Comparison of ENCODE assay signal across 19 mouse cellular contexts in genomic region chr11:42775074-42775676, GRCm38 (mm10).
DNase-seq lines count a peak whose midpoint lies in the region; ATAC-seq and TF ChIP-seq lines count a peak whose summit lies in the region.
"Had no signal": no experiment of that assay in that cellular context is flagged by ENCODE, and none has a peak within 500 bp of the region (broad histone marks: within the 10 kb centered on the region; RNA-seq: fewer than 3 reads in every experiment).

No protein-coding gene starts in this region.

- no peak overlapping the region for H3K27ac ChIP-seq in midbrain, postnatal 0 days (ENCODE audit: low read depth, low read length)
- H3K27ac ChIP-seq in midbrain, embryonic 10.5 days (replicated peaks) = no peak overlapping the region
- H3K27ac ChIP-seq in kidney, embryonic 16.5 days (ENCODE audit: low read length) = no peak overlapping the region
- H3K27ac ChIP-seq in heart, embryonic 11.5 days (ENCODE audit: low read depth, low read length) = no peak overlapping the region
- H3K27ac ChIP-seq: kidney, postnatal 0 days; liver, embryonic 12.5 days; macrophage; midbrain, embryonic 15.5 days had no signal

- no peaks in the 10 kb centered on the region for H3K36me3 ChIP-seq in midbrain, postnatal 0 days (ENCODE audit: insufficient read depth, low read length)
- no peaks in the 10 kb centered on the region for H3K36me3 ChIP-seq in midbrain, embryonic 10.5 days
- no peaks in the 10 kb centered on the region for H3K36me3 ChIP-seq in kidney, embryonic 16.5 days (ENCODE audit: insufficient read depth, low read length)
- H3K36me3 ChIP-seq in heart, embryonic 11.5 days (ENCODE audit: control insufficient read depth, insufficient read depth, low read length) = no peaks in the 10 kb centered on the region
- H3K36me3 ChIP-seq: liver, embryonic 12.5 days; midbrain, embryonic 15.5 days had no signal

- WGBS in midbrain, postnatal 0 days = 63% methylated on average over 4 of the region's 4 CpGs
- WGBS in midbrain, embryonic 10.5 days = 83% methylated on average over 4 of the region's 4 CpGs
- WGBS in kidney, embryonic 16.5 days = 67% methylated on average over 4 of the region's 4 CpGs
- 68% methylated on average over 4 of the region's 4 CpGs for whole genome bisulfite sequencing in heart, embryonic 11.5 days (ENCODE audit: insufficient replicate concordance)

- H3K9me3 ChIP-seq in midbrain, postnatal 0 days (ENCODE audit: low read length) = no peaks in the 10 kb centered on the region
- H3K9me3 ChIP-seq in midbrain, embryonic 10.5 days (replicated peaks) = no peaks in the 10 kb centered on the region
- no peaks in the 10 kb centered on the region for H3K9me3 ChIP-seq in kidney, embryonic 16.5 days (ENCODE audit: low read length)
- no peaks in the 10 kb centered on the region for H3K9me3 ChIP-seq in heart, embryonic 11.5 days (replicated peaks; ENCODE audit: control insufficient read depth, low read length)
- H3K9me3 ChIP-seq: liver, embryonic 12.5 days; midbrain, embryonic 15.5 days had no signal

- DNase-seq in frontal cortex, postnatal 25 days (ENCODE audit: low spot score in 2 of 2) = no peak
- DNase-seq in midbrain, postnatal 0 days (ENCODE audit: low spot score) = peak; percentile 12
- DNase-seq in midbrain, embryonic 10.5 days (ENCODE audit: low spot score) = no peak
- peak; percentile 7 to 9 for DNase-seq in left cerebral cortex, adult 18-20 months (ENCODE audit: low spot score in 2 of 2)
- peak; percentile 46 for DNase-seq in telencephalon, adult 2 months (ENCODE audit: low read depth, low spot score)
- DNase-seq: adrenal gland, adult 2 months; cerebellum, adult 11-12 months; cerebellum, postnatal 36 days; gastrocnemius, postnatal 14 days; lung, embryonic 14.5 days; thymus, postnatal 25 days had no signal

- H3K27me3 ChIP-seq in midbrain, postnatal 0 days (ENCODE audit: insufficient read depth, low read length) = no peaks in the 10 kb centered on the region
- no peaks in the 10 kb centered on the region for H3K27me3 ChIP-seq in midbrain, embryonic 10.5 days (ENCODE audit: low read depth, poor library complexity, severe bottlenecking)
- H3K27me3 ChIP-seq in kidney, embryonic 16.5 days (ENCODE audit: insufficient read depth, low read length) = no peaks in the 10 kb centered on the region
- no peaks in the 10 kb centered on the region for H3K27me3 ChIP-seq in heart, embryonic 11.5 days (ENCODE audit: control insufficient read depth, insufficient read depth, low read length)
- H3K27me3 ChIP-seq: liver, embryonic 12.5 days; midbrain, embryonic 15.5 days had no signal

- ATAC-seq in frontal cortex, adult (ENCODE audit: low TSS enrichment) = peak; percentile 90
- ATAC-seq in midbrain, postnatal 0 days (ENCODE audit: low FRiP score) = no peak
- ATAC-seq in kidney, embryonic 16.5 days (ENCODE audit: low FRiP score, low TSS enrichment) = no peak
- ATAC-seq in heart, embryonic 11.5 days (replicated peaks; ENCODE audit: insufficient number of reproducible peaks, low FRiP score, low TSS enrichment) = no peak
- ATAC-seq: intestine, postnatal 0 days; liver, embryonic 12.5 days; midbrain, embryonic 15.5 days had no signal

- H3K4me1 ChIP-seq in midbrain, postnatal 0 days (ENCODE audit: insufficient read depth, low read length) = no peaks in the 10 kb centered on the region
- no peaks in the 10 kb centered on the region for H3K4me1 ChIP-seq in midbrain, embryonic 10.5 days
- H3K4me1 ChIP-seq in kidney, embryonic 16.5 days (ENCODE audit: insufficient read depth, low read length) = no peaks in the 10 kb centered on the region
- no peaks in the 10 kb centered on the region for H3K4me1 ChIP-seq in heart, embryonic 11.5 days (ENCODE audit: control insufficient read depth, insufficient read depth, low read length)
- H3K4me1 ChIP-seq: liver, embryonic 12.5 days; midbrain, embryonic 15.5 days had no signal

- TF ChIP-seq CTCF in midbrain, postnatal 0 days (IDR thresholded peaks at IDR 0.05) = no peak

- H3K9ac ChIP-seq in midbrain, postnatal 0 days (replicated peaks; ENCODE audit: low read length, poor library complexity, severe bottlenecking) = no peak overlapping the region
- H3K9ac ChIP-seq in kidney, embryonic 16.5 days (replicated peaks; ENCODE audit: low read length) = no peak overlapping the region
- H3K9ac ChIP-seq in heart, embryonic 11.5 days (ENCODE audit: low read depth, low read length) = no peak overlapping the region
- H3K9ac ChIP-seq: liver, embryonic 12.5 days; lung, embryonic 14.5 days; midbrain, embryonic 15.5 days had no signal

- H3K4me2 ChIP-seq in midbrain, postnatal 0 days (ENCODE audit: low read depth, low read length, poor library complexity, severe bottlenecking) = no peak overlapping the region
- H3K4me2 ChIP-seq in kidney, embryonic 16.5 days (replicated peaks; ENCODE audit: low read depth, low read length) = no peak overlapping the region
- no peak overlapping the region for H3K4me2 ChIP-seq in heart, embryonic 11.5 days
- H3K4me2 ChIP-seq: liver, embryonic 12.5 days; lung, embryonic 14.5 days; midbrain, embryonic 15.5 days had no signal

- no peak overlapping the region for H3K4me3 ChIP-seq in midbrain, postnatal 0 days (ENCODE audit: low read depth, low read length)
- no peak overlapping the region for H3K4me3 ChIP-seq in midbrain, embryonic 10.5 days
- no peak overlapping the region for H3K4me3 ChIP-seq in kidney, embryonic 16.5 days (ENCODE audit: low read length)
- no peak overlapping the region for H3K4me3 ChIP-seq in heart, embryonic 11.5 days (ENCODE audit: low read depth, low read length)
- H3K4me3 ChIP-seq: liver, embryonic 12.5 days; midbrain, embryonic 15.5 days had no signal

Comparison
In these comparisons a context has a peak if more than half of its experiments do, and no peak if none do; other contexts are left out.
1. DNase-seq: peak in midbrain, postnatal 0 days (single experiment), left cerebral cortex, adult 18-20 months (2 of 2) and telencephalon, adult 2 months (single experiment); none in frontal cortex, postnatal 25 days (0 of 2) and midbrain, embryonic 10.5 days (single experiment).